Mouse (Mus musculus) testis, adult 2 months (tissue): ENCODE measurements around the gene Kndc1. TPM values are rescaled to one million over a fixed set of nuclear protein-coding genes. Genes with fewer than 3 reads are reported as not detected.

Experiments
- H3K27ac ChIP-seq: fragments of 200-500 bp; 2 replicates; pipeline ENCODE4 v1.5.1; 2012; ENCODE audit warnings: low read depth, low read length; ENCODE audit not compliant: control insufficient read depth, insufficient read depth
- H3K27me3 ChIP-seq: fragments of 200-500 bp; 2 replicates; pipeline ENCODE4 v1.6.1; 2012; ENCODE audit warnings: mild to moderate bottlenecking, low read length, moderate library complexity; ENCODE audit not compliant: control insufficient read depth, insufficient read depth
- H3K36me3 ChIP-seq: fragments of 200-500 bp; 2 replicates; pipeline ENCODE4 v1.6.1; 2012; ENCODE audit warnings: mild to moderate bottlenecking, low read length; ENCODE audit not compliant: control insufficient read depth, insufficient read depth
- H3K4me1 ChIP-seq: fragments of 200-500 bp; 2 replicates; pipeline ENCODE4 v1.6.1; 2012; ENCODE audit warnings: low read length; ENCODE audit not compliant: control insufficient read depth, insufficient read depth
- H3K4me3 ChIP-seq: fragments of 200-500 bp; 2 replicates; pipeline ENCODE4 v1.5.1; 2012; ENCODE audit warnings: low read depth, mild to moderate bottlenecking, low read length, moderate library complexity, mixed read lengths; ENCODE audit not compliant: control insufficient read depth
- CTCF ChIP-seq: fragments of 200-500 bp; IDR thresholded peaks from 2 replicates; pipeline ENCODE4 v1.5.1; 2012; ENCODE audit warnings: low read depth, mild to moderate bottlenecking, inconsistent platforms, low read length, moderate library complexity; ENCODE audit not compliant: control insufficient read depth, insufficient read depth, insufficient replicate concordance
- POLR2A ChIP-seq: fragments of 200-500 bp; IDR thresholded peaks from 2 replicates; pipeline ENCODE4 v1.6.1; 2012; ENCODE audit warnings: low read depth, mild to moderate bottlenecking, inconsistent platforms, low read length, moderate library complexity; ENCODE audit not compliant: control insufficient read depth
- polyA plus RNA-seq: library from polyadenylated mRNA; depleted of rRNA; stranded (reverse); fragments of >200 nt; gene quantifications from 2 replicates; pipeline ENCODE4 v1.2.3, GENCODE M21; 2012

The Kndc1 gene
- polyA plus RNA-seq, 1 experiment: 3.9 TPM

DNA sequence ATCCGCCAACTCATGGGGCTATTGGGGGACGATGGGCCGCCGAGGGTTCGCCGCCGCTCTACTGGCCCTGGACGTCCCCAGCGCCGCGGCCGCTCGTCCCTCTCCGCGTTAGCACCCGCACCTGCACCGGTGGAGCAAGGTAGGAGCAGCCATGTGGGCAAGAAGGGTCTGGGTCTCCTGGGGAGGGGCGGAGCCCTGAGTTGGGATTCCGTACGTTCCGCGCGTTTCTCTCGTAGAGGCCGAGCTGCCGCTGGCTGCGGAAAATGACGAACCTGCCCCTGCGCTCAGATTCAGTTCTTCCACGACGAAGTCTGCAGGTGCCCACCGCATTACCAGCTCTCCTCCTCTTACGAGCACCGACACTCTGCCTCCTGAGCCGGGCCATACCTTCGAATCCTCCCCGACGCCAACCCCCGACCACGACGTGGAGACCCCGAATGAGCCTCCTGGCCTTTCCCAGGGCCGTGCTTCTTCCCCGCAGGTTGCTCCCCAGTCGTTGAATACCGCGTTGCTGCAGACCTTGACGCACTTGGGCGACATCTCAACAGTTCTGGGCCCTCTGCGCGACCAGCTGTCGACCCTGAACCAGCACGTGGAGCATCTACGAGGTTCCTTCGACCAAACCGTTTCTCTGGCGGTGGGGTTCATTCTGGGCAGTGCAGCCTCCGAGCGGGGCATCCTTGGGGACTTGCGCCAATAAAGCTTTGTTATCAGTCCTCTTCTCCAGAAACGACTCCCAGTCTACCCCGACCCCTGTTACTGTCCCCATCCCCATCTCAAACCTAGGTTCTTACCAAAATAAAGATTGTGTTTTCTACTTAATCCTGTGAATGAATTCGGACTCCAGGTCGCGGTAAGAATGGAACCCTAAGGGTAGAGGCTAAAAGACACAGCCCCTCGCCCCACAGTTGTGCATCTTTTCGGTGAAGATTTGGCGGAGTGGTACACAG lies 50.1 kb downstream of the Kndc1 start:
- H3K4me3 ChIP-seq: peak overlapping the region; percentile 50
- TF ChIP-seq POLR2A: no peak
- no peak for TF ChIP-seq CTCF
- H3K27ac ChIP-seq: no peak overlapping the region
- H3K27me3 ChIP-seq: peaks cover 7% of the 10 kb centered on the region; the same call in 1 of the 2 replicates
- peaks cover 31% of the 10 kb centered on the region for H3K4me1 ChIP-seq
- H3K36me3 ChIP-seq: no peaks in the 10 kb centered on the region

DNA sequence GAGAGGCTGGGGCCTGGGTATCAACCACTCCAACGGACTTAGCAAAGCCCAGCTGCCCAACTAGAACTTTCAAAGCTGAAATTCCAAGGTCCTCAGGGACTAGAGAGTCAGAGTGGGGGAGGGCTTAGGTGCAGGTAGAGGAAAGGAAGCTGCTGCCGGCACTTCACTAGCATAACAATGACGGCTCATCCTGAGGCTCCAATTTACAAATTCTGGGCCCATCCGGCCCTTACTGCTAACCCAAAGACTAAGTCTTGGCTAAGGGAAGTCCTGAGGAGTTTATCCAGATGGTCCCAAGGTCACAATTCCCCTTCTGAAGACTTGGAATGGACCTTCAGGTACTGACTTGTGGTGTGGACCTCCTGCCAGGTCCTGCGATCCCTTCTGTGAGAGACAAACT lies 51.0 kb downstream of the Kndc1 start:
- no peaks in the 10 kb centered on the region for H3K36me3 ChIP-seq
- H3K4me3 ChIP-seq: no peak overlapping the region
- H3K27ac ChIP-seq: no peak overlapping the region
- H3K4me1 ChIP-seq: peaks cover 37% of the 10 kb centered on the region
- TF ChIP-seq POLR2A: no peak
- no peak for TF ChIP-seq CTCF
- peaks cover 7% of the 10 kb centered on the region; the same call in 1 of the 2 replicates for H3K27me3 ChIP-seq

DNA sequence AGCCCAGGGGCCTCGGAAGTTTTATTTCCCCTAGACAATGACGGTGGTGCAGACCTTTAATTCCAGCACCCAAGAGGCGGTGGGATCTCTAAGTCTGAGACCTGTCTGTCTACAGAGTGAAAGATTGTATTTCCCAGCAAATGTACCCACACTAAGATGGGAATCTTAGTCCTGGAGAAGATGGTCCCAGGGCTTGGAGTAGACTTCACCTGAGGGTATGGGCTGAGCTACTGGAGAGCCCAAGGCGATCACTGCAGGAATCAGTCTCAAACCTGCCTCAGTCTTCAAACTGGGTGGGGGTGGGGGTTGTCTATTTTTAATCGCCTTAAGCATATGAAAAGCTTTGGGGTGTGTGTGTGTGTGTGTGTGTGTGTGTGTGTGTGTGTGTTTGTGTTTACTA lies 51.5 kb downstream of the Kndc1 start:
- TF ChIP-seq CTCF (no peak), POLR2A (no peak)
- Histone ChIP-seq H3K27me3 (peaks cover 7% of the 10 kb centered on the region; the same call in 1 of the 2 replicates), H3K4me1 (peaks cover 34% of the 10 kb centered on the region), H3K4me3 (no peak overlapping the region), H3K27ac (no peak overlapping the region), H3K36me3 (no peaks in the 10 kb centered on the region)

DNA sequence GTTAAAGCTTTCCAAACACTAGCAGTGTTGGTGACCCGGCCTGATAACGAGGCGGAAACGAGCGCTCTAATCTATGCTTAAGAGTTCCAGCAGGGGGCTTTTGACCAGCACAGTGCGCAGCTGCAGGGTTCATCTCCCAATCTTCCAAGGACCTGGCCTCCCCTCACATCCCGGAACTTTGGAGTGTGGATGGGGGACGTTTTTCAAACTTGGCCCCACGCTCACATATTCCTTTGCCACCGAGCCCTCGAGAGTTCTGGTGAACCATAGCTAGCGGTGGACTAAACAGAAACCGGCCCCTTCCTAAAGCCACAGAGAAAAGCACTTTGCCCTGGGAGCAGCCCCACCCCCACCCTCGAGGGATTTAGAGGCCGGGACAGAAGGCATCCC lies 55.4 kb downstream of the Kndc1 start:
- H3K4me3 ChIP-seq: peak overlapping the region; percentile 81
- H3K27ac ChIP-seq: peak overlapping the region; percentile 73
- H3K27me3 ChIP-seq: no peaks in the 10 kb centered on the region; the same call in 1 of the 2 replicates
- H3K4me1 ChIP-seq: peaks cover 24% of the 10 kb centered on the region
- peak; percentile 23; the same call in 1 of the 2 replicates for TF ChIP-seq CTCF
- TF ChIP-seq POLR2A: no peak
- no peaks in the 10 kb centered on the region for H3K36me3 ChIP-seq

GRCm38 (mm10) chr7:139950283-139950971 lies 55.9 kb downstream of the Kndc1 start:
- Histone ChIP-seq H3K27me3 (no peaks in the 10 kb centered on the region; the same call in 1 of the 2 replicates), H3K4me1 (peaks cover 19% of the 10 kb centered on the region), H3K36me3 (no peaks in the 10 kb centered on the region), H3K4me3 (peak overlapping the region; percentile 81), H3K27ac (peak overlapping the region; percentile 73)
- no peak for TF ChIP-seq POLR2A
- TF ChIP-seq CTCF: no peak

- Histone ChIP-seq H3K36me3 (no peaks in the 10 kb centered on the region), H3K27me3 (no peaks in the 10 kb centered on the region; the same call in 1 of the 2 replicates), H3K4me1 (peaks cover 14% of the 10 kb centered on the region), H3K27ac (peak overlapping the region; percentile 37; the same call in 1 of the 2 replicates), H3K4me3 (peak overlapping the region; percentile 81)
- no peak for TF ChIP-seq CTCF
- no peak; the same call in 1 of the 2 replicates for TF ChIP-seq POLR2A
Measured at GRCm38 (mm10) chr7:139951079-139951478, 56.6 kb downstream of the Kndc1 start.
